Mouse (Mus musculus): ENCODE data around the gene Ceacam9.

GRCm38 (mm10) chr7:16738073-16738696 lies 16.5 kb downstream of the Ceacam9 start, which contains the start of gene Ap2s1:
- TF ChIP-seq CTCF (IDR thresholded peaks at IDR 0.05; ENCODE audit: borderline replicate concordance, control insufficient read depth, extremely low read depth, insufficient read depth, low read length, poor library complexity) (no peak; the same call in 1 of the 2 replicates), POLR2A (IDR thresholded peaks at IDR 0.05; ENCODE audit: control insufficient read depth, extremely low read depth, insufficient read depth, low read length, poor library complexity) (peak; percentile 65)

All from thymus, adult 2 months (tissue).